Comparison of ENCODE assay signal across 9 mouse cellular contexts in the genomic region with DNA sequence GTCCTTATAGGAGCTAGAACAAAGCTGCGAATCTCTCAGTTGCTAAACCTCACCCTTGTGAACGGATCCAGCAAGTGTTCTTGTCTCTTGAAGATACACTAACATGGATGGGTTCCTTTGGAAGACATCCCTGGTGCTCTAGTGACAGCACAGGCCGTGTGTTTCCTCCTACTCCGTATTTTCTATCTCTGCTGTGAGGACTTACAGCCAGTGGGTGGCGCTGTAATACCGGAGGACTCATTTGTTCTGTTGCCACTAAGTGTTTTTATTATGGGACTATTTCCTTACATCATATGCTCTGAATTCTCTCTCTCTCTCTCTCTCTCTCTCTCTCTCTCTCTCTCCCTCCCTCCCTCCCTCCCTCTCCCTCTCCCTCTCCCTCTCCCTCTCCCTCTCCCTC. TPM values are rescaled to one million over a fixed set of nuclear protein-coding genes. Genes with fewer than 3 reads are reported as not detected.
DNase-seq lines count a peak whose midpoint lies in the region; ATAC-seq and TF ChIP-seq lines count a peak whose summit lies in the region.
"Had no signal": no experiment of that assay in that cellular context is flagged by ENCODE, and none has a peak within 500 bp of the region (broad histone marks: within the 10 kb centered on the region; RNA-seq: fewer than 3 reads in every experiment).

No protein-coding gene starts in this region.

- no peaks in the 10 kb centered on the region for H3K36me3 ChIP-seq in kidney, postnatal 0 days (ENCODE audit: insufficient read depth, low read length)
- no peaks in the 10 kb centered on the region for H3K36me3 ChIP-seq in limb, embryonic 14.5 days (ENCODE audit: control insufficient read depth, insufficient read depth, low read length)
- no peaks in the 10 kb centered on the region for H3K36me3 ChIP-seq in neural tube, embryonic 14.5 days (ENCODE audit: control insufficient read depth, insufficient read depth, low read length)

- no peak overlapping the region for H3K4me3 ChIP-seq in kidney, postnatal 0 days (replicated peaks; ENCODE audit: low read depth, low read length)
- H3K4me3 ChIP-seq in limb, embryonic 14.5 days (replicated peaks; ENCODE audit: low read length), result no peak overlapping the region
- no peak overlapping the region for H3K4me3 ChIP-seq in neural tube, embryonic 14.5 days (ENCODE audit: low read depth, low read length)
- H3K4me3 ChIP-seq: heart, embryonic 13.5 days had no signal

- in situ Hi-C loops in Patski (cut with MboI; ENCODE audit: low pct_unique_long_range_greater_than_20kb), result loop anchor here (5.0 kb wide), 1 partner anchor 533 kb away; no protein-coding TSS in a partner anchor

- no peaks in the 10 kb centered on the region for H3K4me1 ChIP-seq in kidney, postnatal 0 days (replicated peaks; ENCODE audit: insufficient read depth, low read length)
- no peaks in the 10 kb centered on the region for H3K4me1 ChIP-seq in limb, embryonic 14.5 days (ENCODE audit: control insufficient read depth, insufficient read depth, low read length)
- H3K4me1 ChIP-seq in neural tube, embryonic 14.5 days (ENCODE audit: control insufficient read depth, insufficient read depth, low read length), result no peaks in the 10 kb centered on the region

- CTCF ChIA-PET in Patski (lab: Charles Lee), result interaction anchor here (0.8 to 1.7 kb wide), 8 partner anchors 8 to 539 kb away, joined by 3 to 5 read pairs (median 4); no protein-coding TSS in a partner anchor

- WGBS in kidney, postnatal 0 days, result 24% methylated on average over 6 of the region's 6 CpGs
- WGBS in limb, embryonic 14.5 days, result 27% methylated on average over 6 of the region's 6 CpGs
- WGBS in neural tube, embryonic 14.5 days, result 21% methylated on average over 6 of the region's 6 CpGs

- POLR2A ChIA-PET in Patski (lab: Charles Lee), result no interaction called here

- ATAC-seq in Patski, result peak; percentile 48
- ATAC-seq in kidney, postnatal 0 days (replicated peaks; ENCODE audit: low FRiP score, low read depth), result no peak
- ATAC-seq in limb, embryonic 14.5 days (ENCODE audit: low FRiP score, low read depth), result peak; percentile 54; the same call in 1 of the 2 replicates
- ATAC-seq in neural tube, embryonic 14.5 days (ENCODE audit: low read depth), result peak; percentile 85
- ATAC-seq in activated CD4-positive, CD25-positive, alpha-beta regulatory T cell, adult 4 months, result no peak

- peak; percentile 93 for TF ChIP-seq CTCF in Patski (IDR thresholded peaks at IDR 0.05)
- peak; percentile 81 for TF ChIP-seq CTCF in kidney, postnatal 0 days (IDR thresholded peaks at IDR 0.05; ENCODE audit: low read depth)

- H3K9ac ChIP-seq in kidney, postnatal 0 days (ENCODE audit: low read depth, low read length), result no peak overlapping the region
- H3K9ac ChIP-seq in limb, embryonic 14.5 days (ENCODE audit: low read depth, low read length, severe bottlenecking), result no peak overlapping the region
- no peak overlapping the region for H3K9ac ChIP-seq in neural tube, embryonic 14.5 days (replicated peaks; ENCODE audit: low read depth, low read length)
- H3K9ac ChIP-seq: heart, embryonic 13.5 days had no signal

- no peaks in the 10 kb centered on the region for H3K27me3 ChIP-seq in Patski
- no peaks in the 10 kb centered on the region for H3K27me3 ChIP-seq in kidney, postnatal 0 days (ENCODE audit: insufficient read depth, low read length)
- no peaks in the 10 kb centered on the region for H3K27me3 ChIP-seq in limb, embryonic 14.5 days (ENCODE audit: control insufficient read depth, insufficient read depth, low read length)
- H3K27me3 ChIP-seq in neural tube, embryonic 14.5 days (ENCODE audit: control insufficient read depth, insufficient read depth, low read length), result no peaks in the 10 kb centered on the region
- H3K27me3 ChIP-seq: heart, embryonic 13.5 days had no signal

- no peak for TF ChIP-seq POLR2A in limb, embryonic 14.5 days (IDR thresholded peaks at IDR 0.05; ENCODE audit: borderline replicate concordance, extremely low read depth, insufficient read depth, insufficient read length)

- no peak overlapping the region for H3K4me2 ChIP-seq in kidney, postnatal 0 days (ENCODE audit: low read length)
- no peak overlapping the region for H3K4me2 ChIP-seq in limb, embryonic 14.5 days (replicated peaks; ENCODE audit: low read depth, low read length, severe bottlenecking)
- H3K4me2 ChIP-seq in neural tube, embryonic 14.5 days (ENCODE audit: low read depth, low read length), result no peak overlapping the region
- H3K4me2 ChIP-seq: heart, embryonic 13.5 days had no signal

- no peak overlapping the region for H3K27ac ChIP-seq in kidney, postnatal 0 days
- no peak overlapping the region for H3K27ac ChIP-seq in limb, embryonic 14.5 days (replicated peaks; ENCODE audit: low read depth, low read length)
- H3K27ac ChIP-seq in neural tube, embryonic 14.5 days (ENCODE audit: low read depth, low read length), result no peak overlapping the region
- H3K27ac ChIP-seq: heart, embryonic 13.5 days had no signal

- DNase-seq in 416B (ENCODE audit: low read depth) (peak; percentile 61), Patski (ENCODE audit: low read depth, low spot score) (peak; percentile 35)
- peak; percentile 32 to 51 for DNase-seq in cerebellum, postnatal 36 days
- DNase-seq in gastrocnemius, adult 18-20 months (ENCODE audit: low spot score), result peak; percentile 65
- peak; percentile 83 for DNase-seq in kidney, postnatal 0 days (ENCODE audit: low spot score)
- DNase-seq in limb, embryonic 14.5 days (ENCODE audit: low spot score), result peak; percentile 57

- H3K9me3 ChIP-seq in kidney, postnatal 0 days (replicated peaks; ENCODE audit: low read length), result no peaks in the 10 kb centered on the region
- no peaks in the 10 kb centered on the region for H3K9me3 ChIP-seq in limb, embryonic 14.5 days (ENCODE audit: control insufficient read depth, low read length)
- H3K9me3 ChIP-seq in neural tube, embryonic 14.5 days (ENCODE audit: control insufficient read depth, low read length), result no peaks in the 10 kb centered on the region

RNA-seq across cellular contexts. Expression of a gene that starts 44.9 kb away (rescaled TPM):
- polyA plus RNA-seq in Patski (2021), result 40.5 TPM
- 1 to 10 TPM; 1.9 to 2.3 TPM for total RNA-seq in gastrocnemius, adult 18-20 months (2021)
- polyA plus RNA-seq in kidney, postnatal 0 days (2015; fragmentation: Nextera tagmentation; extraction: Ambion mirVana), result 21.6 and 21.7 TPM in 2 replicates
- 6.4 and 8.2 TPM in 2 replicates for polyA plus RNA-seq in limb, embryonic 14.5 days (2012; rRNA removed)
- 12.4 and 13.2 TPM in 2 replicates for polyA plus RNA-seq in limb, embryonic 14.5 days (2014; fragmentation: Nextera tagmentation; extraction: Ambion mirVana)
- 3.9 and 5.8 TPM in 2 replicates for polyA plus RNA-seq in neural tube, embryonic 14.5 days (2014; fragmentation: Nextera tagmentation; extraction: Ambion mirVana)
- 10 to 100 TPM; 13.8 to 26.3 TPM for polyA plus RNA-seq in activated CD4-positive, CD25-positive, alpha-beta regulatory T cell, adult 4 months (2017; shearing (Covaris generic))

Comparison
In these comparisons a context has a peak if more than half of its experiments do, and no peak if none do; other contexts are left out.
1. ATAC-seq: peak in Patski (single experiment), limb, embryonic 14.5 days (single experiment) and neural tube, embryonic 14.5 days (single experiment); none in kidney, postnatal 0 days (single experiment) and activated CD4-positive, CD25-positive, alpha-beta regulatory T cell, adult 4 months (single experiment).
2. Peak in every context shown above with its lines, with median percentiles within 50 percentile points of each other: DNase-seq.